Mouse (Mus musculus): ENCODE data around the gene 0610010K14Rik. TPM values are rescaled to one million over a fixed set of nuclear protein-coding genes. Genes with fewer than 3 reads are reported as not detected.

0610010K14Rik gene
- total RNA-seq, 2 experiments from 2014 or later: 43.8 to 48.7 TPM

DNA sequence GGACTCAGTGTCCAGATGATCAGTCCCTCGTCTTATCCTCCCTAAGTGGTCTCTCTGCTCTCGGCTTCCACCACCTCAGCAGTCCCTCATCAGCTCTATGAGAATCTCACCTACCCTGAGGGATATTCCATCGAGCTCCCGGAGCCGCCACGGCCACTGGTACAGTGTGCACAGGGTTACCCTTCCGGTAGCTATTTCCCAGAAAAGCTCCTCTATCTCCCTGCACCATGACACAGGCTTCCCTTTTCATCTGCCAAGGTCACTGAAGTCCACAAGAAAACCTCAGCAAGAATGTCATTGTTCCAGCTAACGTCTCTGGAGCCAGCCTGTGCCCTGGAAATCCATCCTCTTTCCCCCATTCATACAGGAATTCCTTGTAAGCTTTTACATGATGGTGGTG is 14.1 kb upstream of the 0610010K14Rik start:
- no peak for TF ChIP-seq CTCF (conservative IDR thresholded peaks at IDR 0.05)
- Histone ChIP-seq H3K4me3 (no peak overlapping the region), H3K27ac (no peak overlapping the region)
- no peak for DNase-seq (ENCODE audit: low spot score in 2 of 2)

DNA sequence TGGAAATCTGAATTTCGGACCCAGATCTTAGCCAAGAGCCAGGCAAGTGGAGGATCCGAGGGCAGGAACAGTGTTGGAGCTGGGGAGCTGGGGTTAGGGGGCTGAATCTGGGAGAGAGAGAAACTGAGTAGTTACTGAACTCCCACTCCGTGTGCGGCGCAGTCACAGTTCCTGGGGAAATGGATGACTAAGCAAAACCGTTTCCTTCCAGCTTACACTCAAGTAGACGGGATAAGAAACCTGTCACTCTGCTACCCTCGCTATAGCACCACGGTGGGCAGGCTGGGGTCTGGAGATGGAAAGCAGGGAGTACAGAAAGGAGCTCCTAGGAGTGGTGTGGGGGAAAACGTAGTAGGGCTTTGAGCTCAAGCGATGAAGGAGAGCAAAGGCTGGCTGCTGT is 12.4 kb upstream of the 0610010K14Rik start:
- TF ChIP-seq CTCF (conservative IDR thresholded peaks at IDR 0.05): no peak
- Histone ChIP-seq H3K4me3 (no peak overlapping the region), H3K27ac (no peak overlapping the region)
- DNase-seq (ENCODE audit: low spot score in 2 of 2): no peak

DNA sequence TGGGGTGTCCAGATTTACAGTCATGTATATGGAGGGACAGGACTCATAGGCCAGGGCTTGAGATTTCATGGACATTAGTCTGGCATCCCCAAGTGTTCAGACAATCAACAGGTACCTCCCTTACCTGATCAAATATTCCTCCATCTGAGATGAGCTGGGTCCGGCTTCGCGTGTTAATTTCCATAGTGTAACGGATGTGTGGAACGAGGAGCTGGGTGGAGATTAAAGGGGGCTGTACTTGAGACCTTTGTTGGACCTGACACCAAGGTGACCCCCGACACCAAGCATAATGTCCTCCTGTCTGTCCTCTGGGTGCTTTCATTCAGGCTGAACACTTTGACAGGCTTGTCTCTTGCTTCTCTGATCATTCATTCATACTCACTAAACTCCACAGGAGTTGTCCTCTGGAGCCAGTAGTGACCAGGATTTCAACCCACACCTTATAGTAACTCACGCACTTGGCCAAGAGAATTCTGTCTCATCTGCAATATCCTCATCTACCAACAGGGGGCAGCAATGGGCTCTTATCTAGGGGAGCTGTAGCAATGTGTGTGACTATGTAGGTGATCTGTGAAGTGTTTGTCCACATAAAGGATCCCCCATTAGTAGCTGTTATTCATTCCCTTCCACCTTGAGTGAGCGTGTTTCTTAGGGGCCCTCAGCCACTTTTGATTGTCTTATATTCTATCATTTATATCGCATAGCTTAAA is 9.6 kb upstream of the 0610010K14Rik start:
- TF ChIP-seq CTCF (conservative IDR thresholded peaks at IDR 0.05): peak; percentile 91
- peak in 1 of 2 experiments; percentile 81 for DNase-seq (ENCODE audit: low spot score in 2 of 2)
- Histone ChIP-seq H3K27ac (no peak overlapping the region), H3K4me3 (no peak overlapping the region)

- Histone ChIP-seq H3K27ac (no peak overlapping the region), H3K4me3 (no peak overlapping the region)
- no peak for DNase-seq (ENCODE audit: low spot score in 2 of 2)
- no peak for TF ChIP-seq CTCF (conservative IDR thresholded peaks at IDR 0.05)
These were observed 4.9 kb upstream of the 0610010K14Rik start for GRCm38 (mm10) chr11:70242591-70242990.

DNA sequence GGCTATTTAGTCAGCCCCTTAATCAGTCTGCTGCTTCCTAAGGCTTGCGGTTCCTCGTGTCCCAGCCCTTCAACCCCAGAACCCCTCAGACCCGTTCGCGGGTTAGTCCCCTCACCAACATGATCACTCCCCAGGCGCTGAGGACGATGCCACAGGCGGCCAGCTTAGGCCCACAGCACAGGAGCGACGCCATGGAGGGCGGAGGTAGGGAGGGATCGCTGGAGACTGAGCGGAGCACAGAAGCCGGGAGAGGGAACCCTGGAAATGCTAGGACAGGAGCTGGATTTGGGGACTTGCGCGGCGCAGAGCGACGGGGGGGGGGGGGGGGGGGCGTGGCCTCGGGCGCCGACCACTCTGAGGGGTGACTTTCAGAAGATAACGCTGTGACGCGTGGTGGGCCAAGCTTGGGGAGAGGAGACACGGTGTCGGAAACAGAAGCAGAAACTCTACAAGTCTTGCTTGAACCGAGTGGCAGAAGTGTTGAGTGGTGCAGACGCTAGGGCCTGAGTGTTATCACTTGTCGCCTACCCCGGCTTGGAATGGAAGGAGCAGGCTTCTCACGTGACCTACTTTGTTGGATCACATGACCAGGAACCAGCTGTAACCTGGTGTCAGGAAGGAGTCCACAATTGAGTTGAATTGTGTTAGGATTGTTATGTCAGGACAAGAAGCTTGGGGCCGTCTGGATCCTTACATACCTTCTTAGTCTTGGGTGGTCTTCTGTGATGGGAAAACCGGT is 2.0 kb upstream of the 0610010K14Rik start, which contains the start of the genes Gm21988 and Rnasek:
Gm21988 (minus strand) TSS at position 290 of the 739 bp plus-strand sequence.
Rnasek (minus strand) TSS at position 302 of the 739 bp plus-strand sequence.
- H3K4me3 ChIP-seq: peak within 1 kb of the TSS; percentile 67
- H3K27ac ChIP-seq: peak within 1 kb of the TSS; percentile 95
- peak; percentile 79 for DNase-seq (ENCODE audit: low spot score in 2 of 2)
- TF ChIP-seq CTCF (conservative IDR thresholded peaks at IDR 0.05): no peak

GRCm38 (mm10) chr11:70238591-70239440 is 1.1 kb upstream of the 0610010K14Rik start:
- H3K4me3 ChIP-seq: peak overlapping the region; percentile 67
- DNase-seq (ENCODE audit: low spot score in 2 of 2): no peak
- no peak for TF ChIP-seq CTCF (conservative IDR thresholded peaks at IDR 0.05)
- peak overlapping the region; percentile 95 for H3K27ac ChIP-seq

- peak overlapping the region; percentile 95 for H3K27ac ChIP-seq
- TF ChIP-seq CTCF (conservative IDR thresholded peaks at IDR 0.05): no peak
- DNase-seq (ENCODE audit: low spot score in 2 of 2): no peak
- peak overlapping the region; percentile 67 for H3K4me3 ChIP-seq
These were observed 997 bp downstream of the 0610010K14Rik start for GRCm38 (mm10) chr11:70236717-70237116.

DNA sequence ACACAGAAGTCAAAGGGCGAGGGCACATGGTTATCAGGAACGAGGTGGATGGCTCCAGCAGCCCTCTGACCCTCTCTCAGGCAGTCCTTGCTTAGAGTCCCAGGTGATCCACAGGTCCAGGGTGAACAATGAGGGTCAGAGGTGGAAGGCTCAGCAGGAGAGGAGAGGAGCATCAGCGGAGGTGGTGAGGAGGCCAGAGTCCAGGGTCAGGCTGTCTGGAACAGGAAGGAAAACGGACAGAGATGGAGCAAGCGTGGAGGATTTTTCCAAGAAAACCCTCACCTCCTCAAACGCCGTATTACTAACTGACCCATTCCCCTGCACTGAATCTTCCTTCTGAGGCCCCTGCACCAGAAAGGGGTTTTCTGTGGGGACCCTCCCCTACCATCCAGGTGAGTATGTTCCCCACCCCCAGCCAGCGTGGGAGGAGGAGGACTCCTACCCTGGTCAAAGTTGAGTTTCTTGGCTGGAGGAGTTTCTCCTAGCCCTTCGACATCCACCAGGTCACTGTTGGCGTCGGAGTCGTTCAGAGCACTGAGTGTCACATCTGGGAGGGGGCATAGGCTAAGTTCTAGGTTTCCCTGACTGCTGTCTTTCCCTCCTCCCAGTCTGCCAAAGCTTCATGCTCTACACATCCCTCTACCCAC is 2.3 kb downstream of the 0610010K14Rik start:
- 0 out of 2 replicates have a peak overlapping the region, but pooled peaks have one; percentile 2 for H3K27ac ChIP-seq
- TF ChIP-seq CTCF (conservative IDR thresholded peaks at IDR 0.05): no peak
- DNase-seq (ENCODE audit: low spot score in 2 of 2): no peak
- H3K4me3 ChIP-seq: no peak overlapping the region

DNA sequence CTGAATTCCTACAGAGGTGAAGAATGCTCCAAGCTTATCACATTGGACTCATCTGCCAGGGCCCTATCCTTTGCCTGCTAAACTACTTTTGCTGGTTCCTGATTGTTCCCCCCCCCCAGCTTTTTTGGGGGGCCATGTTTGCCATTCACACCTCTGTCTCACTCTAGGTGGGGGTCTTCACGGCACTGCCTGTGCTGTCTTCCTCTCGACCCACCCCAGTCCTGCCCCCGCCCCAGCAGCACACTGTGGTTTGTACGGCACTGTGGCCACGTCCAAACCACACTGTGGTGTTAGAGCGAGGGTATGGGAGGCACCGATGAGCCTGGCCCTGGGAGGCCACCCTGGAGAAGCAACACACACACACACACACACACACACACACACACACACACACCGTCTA is 3.2 kb downstream of the 0610010K14Rik start:
- Histone ChIP-seq H3K4me3 (no peak overlapping the region), H3K27ac (no peak overlapping the region)
- no peak for TF ChIP-seq CTCF (conservative IDR thresholded peaks at IDR 0.05)
- DNase-seq (ENCODE audit: low spot score in 2 of 2): no peak

DNA sequence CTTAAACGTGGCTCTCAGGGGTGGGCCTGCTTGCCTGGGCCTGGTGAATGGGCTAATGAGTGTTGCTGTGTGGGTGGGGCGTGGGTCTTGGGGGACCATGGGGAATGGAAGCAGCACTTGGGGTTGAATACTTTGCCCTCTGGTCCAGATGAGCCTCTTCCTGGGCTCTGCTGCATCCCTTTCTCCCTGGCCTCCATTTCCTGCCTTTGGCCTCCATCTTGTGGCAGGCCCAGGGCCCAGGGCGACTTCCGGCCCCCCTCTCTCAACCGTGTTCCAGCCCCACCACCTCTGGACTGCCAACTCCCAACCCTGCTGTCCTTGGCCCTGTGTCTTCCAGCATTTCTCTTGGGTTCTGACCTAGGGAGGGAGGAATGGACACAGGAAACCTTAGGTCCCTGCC is 3.7 kb downstream of the 0610010K14Rik start:
- Histone ChIP-seq H3K27ac (peak overlapping the region; percentile 48; the same call in 1 of the 2 replicates), H3K4me3 (no peak overlapping the region; the same call in 1 of the 2 replicates)
- DNase-seq (ENCODE audit: low spot score in 2 of 2): no peak
- TF ChIP-seq CTCF (conservative IDR thresholded peaks at IDR 0.05): no peak

DNA sequence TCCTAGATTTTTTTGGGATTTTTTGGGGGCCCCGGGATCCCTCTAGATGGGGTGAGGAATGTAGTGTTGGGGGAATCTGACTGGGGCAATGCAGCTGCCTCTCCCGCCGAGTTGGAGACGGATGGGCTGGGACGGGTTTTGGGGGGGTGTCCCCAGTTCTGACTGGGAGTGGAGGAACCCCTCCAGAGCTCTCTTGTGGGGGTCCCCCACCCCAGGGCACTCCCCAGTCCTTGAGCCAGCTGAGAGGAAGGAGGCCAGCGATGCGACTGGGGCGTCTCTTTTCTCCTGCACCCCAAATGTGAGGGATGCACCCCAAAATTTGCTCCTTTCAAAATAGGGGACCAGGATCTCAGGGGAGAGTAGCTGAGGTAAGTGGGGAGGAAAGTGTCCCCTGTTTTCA is 4.7 kb downstream of the 0610010K14Rik start:
- no peak for TF ChIP-seq CTCF (conservative IDR thresholded peaks at IDR 0.05)
- H3K27ac ChIP-seq: peak overlapping the region; percentile 92
- DNase-seq (ENCODE audit: low spot score in 2 of 2): no peak
- H3K4me3 ChIP-seq: peak overlapping the region; percentile 76

- TF ChIP-seq CTCF (conservative IDR thresholded peaks at IDR 0.05): no peak
- Histone ChIP-seq H3K4me3 (peak overlapping the region; percentile 76), H3K27ac (peak overlapping the region; percentile 92)
- DNase-seq (ENCODE audit: low spot score in 2 of 2): no peak
These were observed 5.2 kb downstream of the 0610010K14Rik start for GRCm38 (mm10) chr11:70232546-70232945.

All from layer of hippocampus, adult 2 months (tissue).